Mouse (Mus musculus) kidney, postnatal 25 days (tissue): ENCODE measurements around the gene Uggt2.

ENCODE experiments used
- DNase-seq, 2 experiments: peaks; one replicate each; pipeline ENCODE4 v3.0.0; 2021; ENCODE audit warnings: mixed read lengths in 2 of 2

Uggt2 gene

DNA sequence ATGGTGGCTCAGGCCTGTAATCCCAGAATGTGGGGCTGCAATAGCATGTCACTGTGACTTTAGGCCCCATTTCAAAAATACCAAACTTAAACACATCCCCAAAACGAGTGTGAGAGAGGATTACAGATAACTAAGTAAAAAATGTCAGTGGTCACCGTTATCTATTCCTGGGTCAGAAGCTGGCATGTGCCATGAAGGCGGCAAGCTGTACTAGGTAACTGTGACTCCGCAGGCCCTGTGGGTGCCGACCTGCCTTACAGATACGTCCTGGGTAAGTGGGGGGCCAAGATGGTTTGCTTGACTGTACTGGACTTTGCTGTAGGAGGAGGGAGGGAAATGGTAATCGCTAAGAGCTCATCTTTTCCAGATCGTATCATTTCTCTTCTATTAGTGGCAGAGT, 118.3 kb downstream of the Uggt2 start:
- DNase-seq: no peak

DNA sequence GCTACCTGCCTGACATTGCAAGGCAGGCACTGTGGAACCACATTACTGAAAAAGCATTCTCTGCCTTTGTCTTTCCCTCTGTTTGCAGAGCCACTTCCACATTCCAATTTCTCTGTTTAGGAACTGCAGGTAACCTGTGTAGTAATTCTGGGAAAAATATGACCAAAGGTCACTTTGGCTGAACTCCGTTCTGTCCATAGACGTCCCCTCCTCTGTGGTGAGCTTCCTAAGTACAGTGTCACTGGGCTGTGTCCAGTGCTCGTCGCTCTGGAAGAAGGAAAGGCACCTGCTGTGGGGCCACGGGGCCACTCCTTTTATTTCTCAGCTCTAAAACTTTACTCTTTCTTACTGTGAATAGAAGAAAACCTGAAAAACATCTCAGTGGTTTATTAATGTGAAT, 118.9 kb downstream of the Uggt2 start:
- DNase-seq: no peak

DNA sequence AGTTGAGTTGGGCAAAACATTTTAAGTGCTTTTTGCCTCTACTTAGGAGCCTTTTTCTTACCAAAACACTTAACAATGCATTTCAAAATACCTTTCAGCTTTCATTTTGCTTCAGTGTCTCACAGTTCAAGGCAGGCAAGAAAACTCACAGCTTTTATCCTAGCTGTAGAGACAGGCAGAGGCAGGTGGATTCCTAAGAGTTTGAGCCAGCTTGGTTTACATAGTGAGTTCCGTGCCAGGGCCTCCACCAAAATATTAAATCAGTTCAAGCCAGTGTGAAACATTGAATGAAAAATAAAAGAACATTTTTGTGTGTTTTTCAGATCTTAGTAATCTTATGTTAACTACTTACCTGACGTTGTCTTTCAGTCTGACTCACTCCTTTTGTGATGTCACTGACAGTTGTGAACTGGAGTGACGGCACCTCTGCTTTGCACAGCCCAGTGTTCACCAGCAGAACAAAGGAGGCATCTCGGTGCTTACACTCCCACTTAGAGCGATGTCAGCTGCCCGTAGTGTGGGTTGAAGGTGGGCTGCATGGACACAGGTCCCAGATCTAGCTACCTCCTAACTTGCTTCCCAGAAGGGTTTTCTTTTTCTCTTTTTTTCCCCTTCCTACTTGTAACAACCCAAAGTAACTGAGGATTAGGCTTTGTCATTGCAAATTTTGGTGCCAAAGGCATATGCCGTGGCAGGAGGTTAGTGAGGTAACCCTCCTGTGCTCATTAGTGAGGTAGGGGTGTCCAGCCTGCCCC, 119.5 kb downstream of the Uggt2 start:
- DNase-seq: no peak

DNA sequence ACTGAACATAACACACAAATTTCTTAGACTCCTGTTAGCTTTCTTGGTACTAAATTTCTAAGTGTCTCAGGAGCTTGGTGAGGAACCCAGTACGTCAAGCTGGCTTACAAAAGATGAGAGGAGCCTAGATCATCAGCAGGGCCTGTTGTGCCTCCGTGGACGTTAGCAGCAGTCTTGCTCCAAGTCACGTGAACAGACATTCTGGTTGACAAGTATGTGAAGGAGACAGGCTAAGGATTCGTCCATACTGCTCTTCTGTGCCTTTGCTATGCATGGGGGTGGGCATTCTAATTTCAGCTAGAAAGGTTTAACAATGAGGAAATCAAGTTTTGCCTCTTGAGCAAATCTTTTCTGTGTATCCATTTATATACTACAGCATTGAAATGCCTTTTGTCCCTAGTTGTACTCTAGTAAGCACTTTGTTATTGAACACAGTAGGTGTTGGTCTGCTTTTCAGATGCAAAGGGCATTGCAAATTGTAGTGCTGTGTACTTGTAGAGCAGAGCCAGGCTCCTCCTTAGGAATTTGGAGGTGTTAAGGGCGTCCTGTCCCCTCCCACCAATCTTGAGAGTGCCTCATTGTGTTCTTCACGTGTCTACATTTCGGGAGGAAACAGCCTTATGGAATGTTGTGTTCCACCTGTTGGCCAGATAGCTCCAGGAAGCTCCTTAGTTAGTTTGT, 122.0 kb downstream of the Uggt2 start:
- no peak for DNase-seq

DNA sequence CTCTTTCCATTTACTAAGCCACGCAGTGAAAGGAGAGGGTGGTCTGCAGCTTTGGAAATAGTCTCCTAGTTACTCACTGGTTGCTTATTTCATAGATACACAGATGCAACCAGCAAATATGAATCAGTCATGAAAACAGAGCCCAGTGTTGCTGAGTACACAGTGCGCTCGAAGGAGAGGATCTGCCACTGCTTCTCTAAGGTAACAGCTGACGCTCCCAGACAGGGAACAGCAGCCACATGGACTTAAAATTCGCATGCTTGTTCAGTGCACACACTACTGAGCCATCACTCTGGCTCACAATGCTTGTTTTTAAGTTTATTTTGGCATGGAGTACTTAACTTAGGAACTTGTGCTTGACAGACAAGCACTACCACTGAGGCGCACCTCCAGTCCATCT, 127.0 kb downstream of the Uggt2 start:
- DNase-seq: no peak

DNA sequence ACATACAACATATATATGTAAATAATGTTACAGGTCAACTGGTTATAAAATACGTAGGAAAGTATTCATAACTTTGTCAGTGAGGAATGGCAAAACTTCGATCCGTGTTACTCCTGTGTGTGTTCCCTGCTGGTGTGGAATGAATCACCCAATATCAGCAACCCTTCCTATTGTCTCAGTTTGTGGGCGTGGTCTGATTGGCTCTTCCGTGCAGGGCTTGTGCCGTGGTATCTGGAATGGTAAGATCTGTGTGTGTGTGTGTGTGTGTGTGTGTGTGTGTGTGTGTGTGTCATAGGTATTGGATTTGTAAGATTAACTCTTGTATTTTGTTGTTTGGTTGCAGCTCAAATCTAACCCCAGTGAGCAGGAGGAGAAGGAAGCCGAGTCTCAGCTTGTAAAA, 131.6 kb downstream of the Uggt2 start:
- DNase-seq: no peak

DNA sequence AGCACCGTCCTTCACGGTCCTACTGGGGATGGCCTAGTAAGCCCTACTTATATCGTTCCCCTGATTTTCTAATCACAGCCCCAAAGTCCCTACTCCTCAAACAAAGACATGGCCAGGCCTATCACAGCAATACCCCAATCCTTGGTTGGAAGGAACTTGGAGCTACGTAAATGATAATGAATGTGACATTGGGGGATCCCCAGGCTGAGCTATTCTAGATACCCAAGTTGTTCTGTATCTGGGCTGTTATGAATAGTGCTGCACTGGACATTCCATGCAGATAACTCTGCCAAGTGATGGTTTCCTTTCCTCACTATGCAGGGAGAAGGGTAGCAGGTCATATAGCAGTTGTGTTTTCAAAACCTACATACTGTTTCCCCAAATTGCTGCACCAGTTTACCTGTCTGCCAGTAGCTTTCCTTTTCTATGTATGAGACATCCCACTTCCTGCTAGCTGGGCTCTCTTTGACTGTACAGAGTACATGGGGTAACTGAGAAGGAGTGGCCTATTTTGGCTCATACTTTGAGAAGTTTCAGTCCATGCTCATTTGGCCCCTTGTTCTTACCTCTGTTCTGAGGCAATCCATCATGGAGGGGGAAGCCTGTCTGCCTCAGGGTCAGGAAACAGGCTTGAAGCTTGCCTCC, 133.8 kb downstream of the Uggt2 start:
- no peak for DNase-seq

DNA sequence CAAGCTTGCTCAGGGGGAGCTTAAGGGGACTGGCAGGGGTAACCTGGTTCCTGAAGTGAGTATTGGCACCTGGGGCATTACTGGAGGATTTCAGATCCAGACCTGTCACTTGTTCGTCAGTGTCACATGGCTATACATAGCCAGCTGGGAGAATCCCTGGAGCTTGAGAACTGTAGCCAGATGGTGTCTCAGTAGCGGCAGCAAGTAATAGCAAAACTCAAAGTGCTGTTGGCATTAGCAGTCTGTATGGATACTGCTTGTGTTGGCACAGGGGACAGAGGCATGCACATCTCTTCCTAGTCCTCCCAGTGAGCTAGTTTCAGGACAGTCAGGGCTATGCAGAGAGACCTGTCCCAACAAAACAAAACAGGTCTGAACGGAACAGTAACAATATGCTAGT, 141.2 kb downstream of the Uggt2 start:
- DNase-seq: no peak

DNA sequence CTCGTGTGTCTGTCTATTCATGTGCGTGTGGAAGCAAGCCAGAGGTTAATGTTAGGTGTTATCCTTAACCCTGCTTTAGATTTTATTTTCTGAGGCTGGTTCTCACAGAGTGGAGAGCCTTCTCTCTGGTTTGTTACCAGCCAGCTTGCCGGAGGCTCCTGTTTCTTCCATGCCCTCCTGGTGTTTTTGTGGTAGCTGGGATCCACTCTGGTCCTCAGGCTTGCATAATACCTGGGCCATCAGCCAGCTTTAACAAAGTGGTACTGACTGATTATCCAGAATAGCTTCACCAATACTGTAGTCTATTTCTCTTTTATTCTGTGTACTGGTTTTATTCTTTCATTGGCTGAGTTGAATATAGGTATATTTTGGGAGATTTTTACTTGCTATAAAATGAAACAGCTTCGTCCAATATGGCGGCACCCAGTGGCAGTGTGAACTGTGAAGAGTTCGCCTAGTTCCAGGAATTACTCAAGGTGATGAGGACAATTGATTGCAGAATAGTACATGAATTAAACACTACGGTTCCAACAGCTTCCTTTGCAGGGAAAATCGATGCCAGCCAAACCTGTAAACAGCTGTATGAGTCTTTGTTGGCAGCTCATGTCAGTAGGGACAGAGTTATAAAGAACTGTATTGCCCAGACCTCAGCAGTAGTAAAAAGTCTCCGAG, 147.2 kb downstream of the Uggt2 start:
- no peak for DNase-seq

DNA sequence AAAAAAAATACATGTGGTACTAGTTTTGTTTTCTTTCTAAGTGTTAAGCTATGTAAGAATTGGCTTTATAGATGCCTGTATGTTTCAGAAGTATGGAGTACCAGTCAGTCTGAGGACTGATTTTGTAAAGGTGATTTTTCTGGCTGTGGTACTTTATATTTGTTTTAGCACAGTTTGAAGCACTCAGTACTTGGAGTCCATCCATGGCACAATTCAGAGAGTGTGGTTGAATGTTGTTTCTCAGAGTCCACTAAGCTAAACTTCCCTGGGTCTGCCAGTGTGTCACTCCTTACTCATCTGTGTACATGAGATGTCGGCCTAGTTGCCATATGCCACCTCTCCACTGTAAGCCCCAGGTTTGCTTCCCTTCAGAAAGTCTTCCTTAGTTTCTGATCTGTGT, 150.4 kb downstream of the Uggt2 start:
- DNase-seq: no peak

DNA sequence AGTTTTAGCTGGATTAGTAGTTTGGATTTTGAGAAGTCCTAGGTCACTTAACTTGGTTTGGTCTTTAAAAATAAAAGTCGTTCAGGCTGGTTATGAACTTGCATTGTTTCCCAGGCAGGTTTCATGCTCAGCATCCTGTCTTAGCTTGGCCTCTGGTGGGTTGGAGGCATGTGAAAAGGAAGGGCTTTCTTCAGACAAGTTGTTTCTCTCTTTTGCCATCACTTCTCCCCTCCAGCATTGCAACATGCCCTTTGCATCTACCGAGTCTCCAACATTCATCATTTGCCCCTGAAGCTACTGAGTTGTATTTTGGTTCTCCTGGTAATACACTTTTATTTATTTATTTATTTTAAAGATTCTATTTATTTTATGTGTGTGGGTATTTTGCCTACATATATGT, 154.5 kb downstream of the Uggt2 start:
- DNase-seq: no peak

DNA sequence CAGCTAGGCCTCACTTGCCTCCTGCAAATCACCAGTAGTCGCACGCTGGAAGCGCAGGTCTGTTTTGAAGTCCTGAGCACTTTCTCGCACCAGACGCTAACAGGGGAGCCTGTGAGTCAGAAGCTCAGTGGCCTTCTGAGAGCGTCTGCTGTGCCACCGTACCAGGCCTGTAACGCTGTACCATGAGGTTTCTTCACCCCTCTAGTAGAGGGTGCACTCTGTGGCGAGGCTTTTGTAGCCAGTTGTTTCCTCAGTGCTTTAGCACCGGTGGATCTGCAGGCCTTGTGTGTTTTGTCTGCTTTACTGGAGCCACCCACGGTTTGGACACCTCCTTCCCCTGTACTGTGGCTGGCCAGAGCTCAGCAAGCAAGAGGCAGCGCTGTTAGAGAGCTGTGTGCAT, 157.2 kb downstream of the Uggt2 start:
- DNase-seq: no peak

DNA sequence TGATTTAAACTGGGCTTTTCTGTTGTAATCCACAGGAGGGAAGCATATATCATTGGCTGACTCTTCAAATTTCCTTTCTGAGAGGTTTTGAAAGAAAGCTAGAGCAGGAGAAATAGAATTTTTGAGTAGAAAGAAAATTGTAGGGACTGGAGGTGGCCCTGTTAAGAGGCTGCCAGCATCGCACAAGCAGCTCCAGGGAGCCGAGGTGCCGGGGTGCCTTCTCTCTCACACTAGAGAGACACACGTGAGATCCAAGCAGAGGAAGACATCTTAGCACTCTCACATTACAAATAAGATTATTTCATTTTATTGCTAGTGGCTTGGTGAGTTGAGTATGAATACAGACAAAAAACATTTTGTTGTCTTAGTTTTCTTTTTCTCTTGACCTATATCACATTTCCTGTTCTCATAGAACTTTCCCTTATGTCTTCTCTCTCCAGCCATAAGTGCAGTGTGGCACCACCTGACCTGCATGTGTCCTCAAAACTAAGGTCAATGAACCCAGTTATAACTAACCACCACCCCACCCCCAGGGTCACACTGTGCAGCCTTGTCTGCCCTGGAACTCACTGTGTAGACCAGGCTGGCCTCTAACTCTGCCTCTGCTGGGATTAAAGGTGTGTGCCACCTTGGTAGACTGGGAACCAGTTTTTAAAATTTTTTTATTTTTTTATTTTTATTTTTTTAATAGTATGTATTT, 158.3 kb downstream of the Uggt2 start:
- peak; percentile 23 to 52 for DNase-seq

DNA sequence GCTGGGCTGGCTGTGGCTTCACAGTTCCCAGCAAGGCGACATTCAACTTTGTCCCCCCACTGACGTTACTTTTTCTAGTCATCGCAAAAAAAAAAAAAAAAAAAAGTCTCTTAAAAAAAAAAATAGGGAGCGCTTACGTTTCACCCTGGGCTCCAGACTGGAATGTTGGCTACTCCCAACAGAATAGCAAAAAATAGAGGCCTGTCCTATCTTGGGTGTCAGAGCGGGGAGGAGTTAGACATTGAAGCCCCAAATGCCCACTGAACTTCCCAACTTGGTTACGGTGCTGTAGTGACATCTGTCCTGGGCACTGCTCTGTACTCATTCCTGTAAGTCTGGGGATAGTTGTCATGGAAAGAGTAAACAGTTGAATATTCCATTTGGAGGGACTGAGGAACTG, 160.7 kb downstream of the Uggt2 start:
- DNase-seq: no peak

DNA sequence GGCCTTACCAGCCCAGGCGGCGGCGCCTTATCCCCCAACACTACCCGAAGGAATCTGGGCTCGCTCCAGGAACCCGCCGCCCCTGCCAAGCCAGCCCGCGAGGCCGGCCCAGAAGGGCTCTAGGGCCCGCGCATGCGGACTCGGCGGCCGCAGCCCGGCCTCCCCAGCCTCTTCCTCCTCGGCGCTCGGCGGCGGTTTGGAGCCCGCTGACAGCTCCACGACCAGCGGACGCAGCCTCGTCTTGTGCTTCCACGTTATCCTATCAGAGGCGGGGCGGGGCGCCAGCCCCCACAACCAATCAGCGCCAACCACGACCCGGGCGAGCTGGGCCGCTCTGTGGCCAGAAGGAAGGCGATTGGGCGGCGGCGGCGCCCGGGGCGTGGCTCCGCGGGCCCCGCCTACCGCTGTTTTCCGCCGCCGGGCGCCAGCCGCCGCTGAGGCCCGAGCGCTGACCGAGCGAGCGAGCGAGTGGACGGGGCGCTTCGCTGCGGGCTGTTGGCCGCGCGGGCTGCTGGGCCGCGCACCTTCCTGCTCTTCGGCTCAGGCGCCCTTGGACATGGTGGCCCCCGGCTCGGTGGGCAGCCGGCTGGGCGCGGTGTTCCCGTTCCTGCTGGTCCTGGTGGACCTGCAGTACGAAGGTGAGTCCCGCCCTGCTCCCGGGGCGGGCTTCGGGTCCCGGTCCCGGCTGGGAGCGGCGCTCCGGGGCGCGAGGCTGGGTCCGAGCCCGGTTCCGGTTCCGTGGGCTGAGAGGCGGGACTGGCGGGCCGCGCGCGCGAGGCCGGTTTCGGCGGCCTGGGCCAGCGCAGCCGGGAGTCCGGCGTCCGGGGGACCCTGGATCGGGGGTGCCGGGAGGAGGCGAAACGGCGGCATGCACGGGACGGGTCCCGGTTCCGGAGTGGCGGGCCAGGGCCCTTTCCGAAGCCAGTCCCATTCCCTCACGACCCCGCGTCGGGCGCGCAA, 161.4 kb downstream of the Uggt2 start, which contains the start of gene Dnajc3:
TSS of gene Dnajc3 (plus strand) at position 444 of the 960 bp plus-strand sequence.
- DNase-seq: peak; percentile 99 to 100

DNA sequence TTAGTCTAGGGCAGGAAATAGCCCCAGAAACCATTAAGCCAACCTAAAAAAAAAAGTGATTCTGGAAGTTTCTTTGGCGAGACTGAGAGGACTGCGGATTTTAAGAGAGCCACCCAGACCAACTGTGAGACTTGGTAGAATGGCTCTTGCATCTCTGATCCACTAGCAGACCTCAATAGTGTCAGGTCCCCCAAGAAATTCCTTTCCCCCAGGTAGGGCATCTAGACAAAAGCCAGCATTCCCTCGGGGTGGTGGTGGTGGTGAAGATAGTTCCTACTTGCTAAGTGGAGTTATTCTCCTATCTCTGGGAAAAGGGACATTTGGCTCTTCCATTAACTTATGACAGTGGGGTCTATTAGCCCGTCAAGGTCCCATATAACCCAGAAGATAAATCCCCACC, 162.3 kb downstream of the Uggt2 start:
- DNase-seq: no peak

DNA sequence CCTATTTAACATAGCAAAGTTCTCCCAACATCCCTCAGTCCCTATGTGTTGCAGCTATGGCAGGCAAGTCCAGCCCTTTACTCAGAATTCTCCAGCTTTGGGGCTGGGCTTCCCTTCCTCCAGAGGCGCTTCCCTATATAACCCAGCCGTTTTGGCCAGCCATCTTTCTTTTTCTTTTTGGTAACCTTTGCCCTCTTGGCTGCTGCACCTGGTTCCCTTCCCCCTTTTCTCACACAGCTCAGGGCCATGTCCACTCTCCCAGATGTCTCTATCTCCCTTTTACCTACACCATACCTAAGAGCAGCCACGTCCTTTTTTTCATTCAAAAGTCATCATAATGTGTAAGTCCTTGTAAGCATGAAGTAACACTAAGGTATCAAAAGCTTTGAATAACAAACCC, 163.0 kb downstream of the Uggt2 start:
- DNase-seq: no peak
